Mouse (Mus musculus) C2C12 (cell line): ENCODE data around the gene Slc43a2.

ENCODE experiments used
- CTCF ChIP-seq: IDR thresholded peaks from one replicate; pipeline ENCODE4 v1.5.1; 2011; ENCODE audit not compliant: control insufficient read depth, insufficient read depth, insufficient read length
- FOSL1 ChIP-seq: IDR thresholded peaks from one replicate; pipeline ENCODE4 v1.8.0; 2011; ENCODE audit warnings: mild to moderate bottlenecking, low read length; ENCODE audit not compliant: poor library complexity, insufficient read depth, severe bottlenecking
- MAX ChIP-seq: IDR thresholded peaks from one replicate; pipeline ENCODE4 v1.6.1; 2011; ENCODE audit warnings: mild to moderate bottlenecking, control low read depth

- TF ChIP-seq CTCF (no peak), MAX (peak; percentile 91), FOSL1 (no peak)
Observed at GRCm38 (mm10) chr11:75531469-75532242, at the start of gene Slc43a2.
